Mouse (Mus musculus) testis, adult 2 months (tissue): ENCODE data around the gene St6galnac3.

ENCODE experiments used
- CTCF ChIP-seq: fragments of 200-500 bp; IDR thresholded peaks from 2 replicates; pipeline ENCODE4 v1.5.1; 2012; ENCODE audit warnings: low read depth, mild to moderate bottlenecking, inconsistent platforms, low read length, moderate library complexity; ENCODE audit not compliant: control insufficient read depth, insufficient read depth, insufficient replicate concordance
- POLR2A ChIP-seq: fragments of 200-500 bp; IDR thresholded peaks from 2 replicates; pipeline ENCODE4 v1.6.1; 2012; ENCODE audit warnings: low read depth, mild to moderate bottlenecking, inconsistent platforms, low read length, moderate library complexity; ENCODE audit not compliant: control insufficient read depth

DNA sequence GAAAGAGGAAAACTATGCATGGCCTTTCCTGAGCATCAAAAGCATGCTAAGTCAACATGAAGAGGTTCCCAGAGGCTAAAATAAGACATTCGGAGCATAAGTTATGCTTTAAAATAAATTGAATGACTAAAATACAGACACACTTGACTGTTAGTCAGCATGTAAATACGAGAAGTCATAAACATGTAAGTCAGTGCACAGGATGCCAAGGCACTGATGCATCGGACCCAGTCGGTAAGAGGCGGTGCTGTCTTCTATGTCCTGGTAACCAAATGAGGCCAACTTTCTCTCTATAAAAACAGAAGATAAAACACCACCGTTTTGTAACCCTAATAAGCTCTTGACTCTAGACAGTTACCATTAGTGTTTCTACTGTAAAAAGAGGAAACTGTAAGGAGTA lies 317.3 kb downstream of the St6galnac3 start:
- TF ChIP-seq POLR2A, result no peak
- no peak for TF ChIP-seq CTCF
